9 mouse cellular contexts compared by ENCODE assay signal in the genomic region with DNA sequence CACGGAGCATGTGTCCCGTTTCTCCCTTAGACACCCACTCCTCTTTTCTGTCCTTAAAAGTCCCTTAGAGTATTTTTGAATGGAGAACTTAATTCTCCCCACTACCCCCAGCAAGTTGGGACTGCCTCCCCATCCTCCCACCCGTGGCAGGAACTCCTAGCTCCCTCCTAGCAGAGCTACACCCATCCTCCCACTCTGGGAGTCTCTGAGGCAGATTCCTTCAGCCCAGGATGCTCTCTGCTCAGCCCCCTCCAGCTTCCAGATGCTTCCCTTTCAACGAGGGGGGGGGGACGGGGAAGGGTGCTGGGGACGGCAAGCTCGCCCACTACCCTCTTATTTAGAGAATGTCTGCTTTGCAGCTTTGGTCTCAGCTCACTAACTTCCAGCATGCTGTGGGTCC. TPM values are rescaled to one million over a fixed set of nuclear protein-coding genes. Genes with fewer than 3 reads are reported as not detected.
DNase-seq lines count a peak whose midpoint lies in the region; ATAC-seq lines count a peak whose summit lies in the region.
"Had no signal": no experiment of that assay in that cellular context is flagged by ENCODE, and none has a peak within 500 bp of the region (broad histone marks: within the 10 kb centered on the region; RNA-seq: fewer than 3 reads in every experiment).

No protein-coding gene starts in this region.

- no peak overlapping the region for H3K9ac ChIP-seq in liver, embryonic 12.5 days
- no peak overlapping the region for H3K9ac ChIP-seq in forebrain, embryonic 14.5 days (ENCODE audit: low read length)
- H3K9ac ChIP-seq in intestine, embryonic 15.5 days, result peak overlapping the region; percentile 68
- H3K9ac ChIP-seq in neural tube, embryonic 14.5 days (replicated peaks; ENCODE audit: low read depth, low read length), result no peak overlapping the region

- no peak overlapping the region for H3K27ac ChIP-seq in liver, embryonic 12.5 days
- H3K27ac ChIP-seq in forebrain, embryonic 14.5 days (ENCODE audit: low read depth, low read length), result no peak overlapping the region
- peak overlapping the region; percentile 83 for H3K27ac ChIP-seq in intestine, embryonic 15.5 days
- no peak overlapping the region for H3K27ac ChIP-seq in neural tube, embryonic 14.5 days (ENCODE audit: low read depth, low read length)

- peaks cover 15% of the 10 kb centered on the region for H3K4me1 ChIP-seq in liver, embryonic 12.5 days
- no peaks in the 10 kb centered on the region for H3K4me1 ChIP-seq in forebrain, embryonic 14.5 days (ENCODE audit: control insufficient read depth, insufficient read depth, low read length)
- peaks cover 17% of the 10 kb centered on the region for H3K4me1 ChIP-seq in intestine, embryonic 15.5 days (replicated peaks)
- H3K4me1 ChIP-seq in neural tube, embryonic 14.5 days (ENCODE audit: control insufficient read depth, insufficient read depth, low read length), result no peaks in the 10 kb centered on the region

- H3K4me3 ChIP-seq in liver, embryonic 12.5 days, result no peak overlapping the region
- H3K4me3 ChIP-seq in forebrain, embryonic 14.5 days (ENCODE audit: low read depth, low read length), result no peak overlapping the region
- H3K4me3 ChIP-seq in intestine, embryonic 15.5 days (replicated peaks), result peak overlapping the region; percentile 56
- H3K4me3 ChIP-seq in neural tube, embryonic 14.5 days (ENCODE audit: low read depth, low read length), result peak overlapping the region; percentile 47; the same call in 1 of the 2 replicates

- ATAC-seq in liver, embryonic 12.5 days, result no peak
- ATAC-seq in forebrain, embryonic 14.5 days, result no peak
- no peak for ATAC-seq in intestine, embryonic 15.5 days
- no peak for ATAC-seq in neural tube, embryonic 14.5 days (ENCODE audit: low read depth)
- ATAC-seq in activated CD4-positive, CD25-positive, alpha-beta regulatory T cell, adult 4 months, result no peak

- H3K27me3 ChIP-seq in liver, embryonic 12.5 days (replicated peaks), result peaks cover 40% of the 10 kb centered on the region
- H3K27me3 ChIP-seq in forebrain, embryonic 14.5 days (replicated peaks; ENCODE audit: control insufficient read depth, insufficient read depth, low read length), result 0 out of 2 replicates have a peak, but pooled peaks cover 2% of the 10 kb centered on the region
- no peaks in the 10 kb centered on the region for H3K27me3 ChIP-seq in intestine, embryonic 15.5 days (replicated peaks)
- peaks cover 6% of the 10 kb centered on the region for H3K27me3 ChIP-seq in neural tube, embryonic 14.5 days (ENCODE audit: control insufficient read depth, insufficient read depth, low read length)

- WGBS in liver, embryonic 12.5 days (ENCODE audit: insufficient replicate concordance), result 11% methylated on average over 7 of the region's 7 CpGs
- 25% methylated on average over 7 of the region's 7 CpGs for WGBS in forebrain, embryonic 14.5 days
- 17% methylated on average over 7 of the region's 7 CpGs for WGBS in intestine, embryonic 15.5 days
- 31% methylated on average over 7 of the region's 7 CpGs for WGBS in neural tube, embryonic 14.5 days

- H3K4me2 ChIP-seq in liver, embryonic 12.5 days, result peak overlapping the region; percentile 71
- peak overlapping the region; percentile 74 for H3K4me2 ChIP-seq in forebrain, embryonic 14.5 days (ENCODE audit: low read length)
- H3K4me2 ChIP-seq in intestine, embryonic 15.5 days (replicated peaks), result peak overlapping the region; percentile 95
- peak overlapping the region; percentile 85 for H3K4me2 ChIP-seq in neural tube, embryonic 14.5 days (ENCODE audit: low read depth, low read length)

- no peaks in the 10 kb centered on the region for H3K36me3 ChIP-seq in liver, embryonic 12.5 days
- H3K36me3 ChIP-seq in forebrain, embryonic 14.5 days (ENCODE audit: control insufficient read depth, insufficient read depth, low read length), result no peaks in the 10 kb centered on the region
- H3K36me3 ChIP-seq in intestine, embryonic 15.5 days, result no peaks in the 10 kb centered on the region
- H3K36me3 ChIP-seq in neural tube, embryonic 14.5 days (ENCODE audit: control insufficient read depth, insufficient read depth, low read length), result no peaks in the 10 kb centered on the region

- H3K9me3 ChIP-seq in liver, embryonic 12.5 days (replicated peaks), result no peaks in the 10 kb centered on the region
- no peaks in the 10 kb centered on the region for H3K9me3 ChIP-seq in forebrain, embryonic 14.5 days (replicated peaks; ENCODE audit: control insufficient read depth, low read length)
- no peaks in the 10 kb centered on the region for H3K9me3 ChIP-seq in intestine, embryonic 15.5 days
- no peaks in the 10 kb centered on the region for H3K9me3 ChIP-seq in neural tube, embryonic 14.5 days (ENCODE audit: control insufficient read depth, low read length)

- no peak for DNase-seq in liver
- DNase-seq in forebrain, embryonic 14.5 days (ENCODE audit: low spot score), result no peak
- no peak for DNase-seq in thymus, postnatal 10 days (ENCODE audit: low spot score in 2 of 2)
- no peak for DNase-seq in natural killer cell, adult 2 months (ENCODE audit: low spot score in 2 of 2)
- DNase-seq: thymus, postnatal 14 days had no signal

RNA-seq across cellular contexts. Expression of a gene that starts 1.1 kb away (rescaled TPM):
- polyA plus RNA-seq in liver, embryonic 12.5 days (2016; fragmentation: Nextera tagmentation; extraction: Ambion mirVana), result 0.62 and 0.81 TPM in 2 replicates
- 0.95 and 1.1 TPM in 2 replicates for polyA plus RNA-seq in forebrain, embryonic 14.5 days (2014; fragmentation: Nextera tagmentation; extraction: Ambion mirVana)
- polyA plus RNA-seq in intestine, embryonic 15.5 days (2015; fragmentation: Nextera tagmentation; extraction: Ambion mirVana), result 33.2 and 35.9 TPM in 2 replicates
- 1.7 and 2.3 TPM in 2 replicates for polyA plus RNA-seq in neural tube, embryonic 14.5 days (2014; fragmentation: Nextera tagmentation; extraction: Ambion mirVana)
- polyA plus RNA-seq in activated CD4-positive, CD25-positive, alpha-beta regulatory T cell, adult 4 months (2017; shearing (Covaris generic)), result 1 to 10 TPM; 3.2 to 4.9 TPM

RNA-seq across cellular contexts. Expression of a gene that starts 27.1 kb away (rescaled TPM):
- 14.1 and 20.1 TPM in 2 replicates for polyA plus RNA-seq in liver, embryonic 12.5 days (2016; fragmentation: Nextera tagmentation; extraction: Ambion mirVana)
- polyA plus RNA-seq in forebrain, embryonic 14.5 days (2014; fragmentation: Nextera tagmentation; extraction: Ambion mirVana), result 15.8 and 16.7 TPM in 2 replicates
- 69.8 and 71.5 TPM in 2 replicates for polyA plus RNA-seq in intestine, embryonic 15.5 days (2015; fragmentation: Nextera tagmentation; extraction: Ambion mirVana)
- 13.5 and 26.7 TPM in 2 replicates for polyA plus RNA-seq in neural tube, embryonic 14.5 days (2014; fragmentation: Nextera tagmentation; extraction: Ambion mirVana)
- 10 to 100 TPM; 16.5 to 26.4 TPM for polyA plus RNA-seq in activated CD4-positive, CD25-positive, alpha-beta regulatory T cell, adult 4 months (2017; shearing (Covaris generic))

Comparison
In these comparisons a context has a peak if more than half of its experiments do, and no peak if none do; other contexts are left out.
1. H3K4me3 ChIP-seq: peak in intestine, embryonic 15.5 days (single experiment) and neural tube, embryonic 14.5 days (single experiment); none in liver, embryonic 12.5 days (single experiment) and forebrain, embryonic 14.5 days (single experiment).
2. Peak in every context shown above with its lines, with median percentiles within 50 percentile points of each other: H3K4me2 ChIP-seq.